24 mouse cellular contexts compared by ENCODE assay signal in the genomic region with DNA sequence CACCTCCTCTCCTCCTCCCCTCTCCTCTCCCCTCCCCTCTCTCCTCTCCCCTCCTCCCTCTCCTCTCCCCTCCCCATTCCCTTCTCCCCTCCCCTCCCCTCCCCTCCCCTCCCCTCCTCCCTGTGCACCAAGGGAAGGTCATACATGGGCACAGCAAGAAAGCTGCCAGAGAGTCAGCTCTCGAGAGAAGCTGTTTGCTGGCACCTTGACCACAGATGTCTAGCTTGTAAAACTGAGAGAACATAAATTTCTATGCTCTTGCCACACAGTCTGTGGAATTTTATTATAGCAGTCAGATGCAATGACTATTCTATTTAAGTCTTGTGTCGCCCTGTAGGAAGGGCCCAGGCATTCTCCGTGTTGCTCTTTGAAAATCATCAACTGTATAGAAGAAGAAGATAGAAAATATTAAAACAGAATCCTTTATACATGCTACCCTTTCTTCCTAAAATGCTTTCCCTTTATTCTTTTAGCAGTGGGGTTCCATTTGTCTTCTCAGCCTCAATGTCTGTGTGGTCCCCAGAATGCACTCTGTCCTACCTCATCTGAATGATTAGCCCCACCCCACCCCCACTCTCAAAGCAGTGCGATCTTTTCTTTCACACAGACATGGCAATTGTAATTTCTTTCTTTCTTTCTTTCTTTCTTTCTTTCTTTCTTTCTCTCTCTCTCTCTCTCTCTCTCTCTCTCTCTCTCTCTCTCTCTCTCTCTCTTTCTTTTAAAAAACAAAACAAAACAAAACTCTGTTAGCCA. TPM values are rescaled to one million over a fixed set of nuclear protein-coding genes. Genes with fewer than 3 reads are reported as not detected.
DNase-seq lines count a peak whose midpoint lies in the region; ATAC-seq and TF ChIP-seq lines count a peak whose summit lies in the region.
"Had no signal": no experiment of that assay in that cellular context is flagged by ENCODE, and none has a peak within 500 bp of the region (broad histone marks: within the 10 kb centered on the region; RNA-seq: fewer than 3 reads in every experiment).

No protein-coding gene starts in this region.

- no peak overlapping the region for H3K9ac ChIP-seq in heart, adult 2 months (ENCODE audit: low read depth, low read length)
- H3K9ac ChIP-seq in forebrain, embryonic 15.5 days (replicated peaks) = no peak overlapping the region
- H3K9ac ChIP-seq: hindbrain, embryonic 14.5 days; limb, embryonic 15.5 days; liver, embryonic 15.5 days; lung, embryonic 15.5 days; midbrain, embryonic 13.5 days; neural tube, embryonic 12.5 days had no signal

- peak overlapping the region; percentile 53 for H3K27ac ChIP-seq in heart, adult 2 months
- H3K27ac ChIP-seq in forebrain, embryonic 15.5 days (replicated peaks) = no peak overlapping the region
- H3K27ac ChIP-seq: hindbrain, embryonic 14.5 days; limb, embryonic 15.5 days; liver, embryonic 15.5 days; lung, embryonic 15.5 days; midbrain, embryonic 13.5 days; neural tube, embryonic 12.5 days had no signal

- no peak for TF ChIP-seq POLR2A in heart, adult 2 months (IDR thresholded peaks at IDR 0.05; ENCODE audit: insufficient read depth, low read depth, low read length)
- TF ChIP-seq POLR2A in myocyte (IDR thresholded peaks at IDR 0.05; ENCODE audit: insufficient read length, low read depth) = no peak

- H3K4me1 ChIP-seq in heart, adult 2 months (ENCODE audit: control insufficient read depth, insufficient read depth, low read length) = peaks cover 3% of the 10 kb centered on the region
- no peaks in the 10 kb centered on the region for H3K4me1 ChIP-seq in forebrain, embryonic 15.5 days
- H3K4me1 ChIP-seq: limb, embryonic 15.5 days; lung, embryonic 15.5 days; midbrain, embryonic 13.5 days; neural tube, embryonic 12.5 days had no signal

- H3K4me2 ChIP-seq in myocyte (ENCODE audit: low read depth) = peak overlapping the region; percentile 48
- H3K4me2 ChIP-seq in forebrain, embryonic 15.5 days (replicated peaks) = no peak overlapping the region
- H3K4me2 ChIP-seq: hindbrain, embryonic 14.5 days; limb, embryonic 15.5 days; liver, embryonic 15.5 days; lung, embryonic 15.5 days; midbrain, embryonic 13.5 days; neural tube, embryonic 12.5 days had no signal

- no peak for TF ChIP-seq CTCF in heart, adult 2 months (IDR thresholded peaks at IDR 0.05)

- no peak overlapping the region for H3K4me3 ChIP-seq in heart, adult 2 months
- no peak overlapping the region for H3K4me3 ChIP-seq in myocyte
- H3K4me3 ChIP-seq in forebrain, embryonic 15.5 days = no peak overlapping the region
- H3K4me3 ChIP-seq: limb, embryonic 15.5 days; liver, embryonic 15.5 days; lung, embryonic 15.5 days; megakaryocyte, embryonic 14.5 days; midbrain, embryonic 13.5 days; neural tube, embryonic 12.5 days had no signal

- peak; percentile 35 for DNase-seq in adrenal gland, adult 2 months
- DNase-seq in adrenal gland, postnatal 25 days = no peak
- DNase-seq in heart, adult 2 months = no peak
- DNase-seq in heart, adult 8-10 months (ENCODE audit: low spot score) = no peak
- peak; percentile 44 to 80 for DNase-seq in left cerebral cortex, postnatal 14 days (ENCODE audit: low spot score in 2 of 2)
- no peak for DNase-seq in left cerebral cortex, adult 11 months (ENCODE audit: low spot score)
- DNase-seq: cerebellum, adult 9-10 months; gastrocnemius, postnatal 25 days; kidney, adult 2 months; kidney, postnatal 10 days; lung, postnatal 36 days; retina, postnatal 1 day; right cerebral cortex, postnatal 4 days; thymus, postnatal 25 days had no signal

- intact Hi-C loops in heart, adult 2 months (cut with DNase I) = no loop called here
- intact Hi-C loops in left cerebral cortex, postnatal 14 days (cut with DNase I) = no loop called here

- 62% methylated on average over 4 of the region's 4 CpGs for WGBS in heart, adult 2 months
- WGBS in forebrain, embryonic 15.5 days = 50% methylated on average over 4 of the region's 4 CpGs

- no peak for ATAC-seq in forebrain, embryonic 15.5 days (replicated peaks)
- ATAC-seq: forebrain, embryonic 14.5 days; midbrain, embryonic 13.5 days had no signal

- H3K36me3 ChIP-seq in heart, adult 2 months (ENCODE audit: control insufficient read depth, insufficient read depth, low read length) = no peaks in the 10 kb centered on the region
- H3K36me3 ChIP-seq in myocyte (ENCODE audit: control insufficient read depth, insufficient read depth) = no peaks in the 10 kb centered on the region
- H3K36me3 ChIP-seq in forebrain, embryonic 15.5 days = no peaks in the 10 kb centered on the region
- H3K36me3 ChIP-seq: limb, embryonic 15.5 days; liver, embryonic 15.5 days; lung, embryonic 15.5 days; midbrain, embryonic 13.5 days; neural tube, embryonic 12.5 days had no signal

- no peaks in the 10 kb centered on the region for H3K79me2 ChIP-seq in heart, adult 2 months (replicated peaks; ENCODE audit: control insufficient read depth, insufficient read depth, low read length)
- H3K79me2 ChIP-seq in myocyte (ENCODE audit: control insufficient read depth, insufficient read depth) = no peaks in the 10 kb centered on the region

- no peak for TF ChIP-seq EP300 in heart, adult 2 months (IDR thresholded peaks at IDR 0.05; ENCODE audit: insufficient read depth, low read depth, low read length)

- no peaks in the 10 kb centered on the region for H3K9me3 ChIP-seq in forebrain, embryonic 15.5 days
- H3K9me3 ChIP-seq: limb, embryonic 15.5 days; liver, embryonic 15.5 days; lung, embryonic 15.5 days; midbrain, embryonic 13.5 days; neural tube, embryonic 12.5 days had no signal

- H3ac ChIP-seq in myocyte (ENCODE audit: control insufficient read depth, insufficient read length) = no peak overlapping the region

- H3K27me3 ChIP-seq in heart, adult 2 months (ENCODE audit: control insufficient read depth, insufficient read depth, low read length) = no peaks in the 10 kb centered on the region
- H3K27me3 ChIP-seq in myocyte (ENCODE audit: control insufficient read depth, insufficient read depth, insufficient read length) = no peaks in the 10 kb centered on the region
- no peaks in the 10 kb centered on the region for H3K27me3 ChIP-seq in forebrain, embryonic 15.5 days
- H3K27me3 ChIP-seq: limb, embryonic 15.5 days; lung, embryonic 15.5 days; neural tube, embryonic 12.5 days had no signal

TF ChIP-seq in myocyte, 11 proteins besides CTCF, POLR2A, EP300 and RAD21:
- TF ChIP-seq MYOD1 (IDR thresholded peaks at IDR 0.05; ENCODE audit: control insufficient read depth in 1 of 3, insufficient read length in 2 of 3, low read depth in 2 of 3) (no peak), MYOG (IDR thresholded peaks at IDR 0.05; ENCODE audit: control insufficient read depth in 1 of 3, insufficient read depth in 1 of 3, insufficient read length in 2 of 3, low read depth in 2 of 3) (no peak), SRF (IDR thresholded peaks at IDR 0.05; ENCODE audit: control insufficient read depth, insufficient read length, low read depth) (no peak), E2F4 (IDR thresholded peaks at IDR 0.05; ENCODE audit: insufficient read depth) (no peak), TCF3 (IDR thresholded peaks at IDR 0.05; ENCODE audit: insufficient read length, low read depth) (no peak), USF1 (IDR thresholded peaks at IDR 0.05; ENCODE audit: low read depth) (no peak), REST (IDR thresholded peaks at IDR 0.05; ENCODE audit: insufficient read depth, insufficient read length) (no peak)
TF ChIP-seq in myocyte: peak in this region for 0.

RNA-seq across cellular contexts. Expression of a gene that starts 8.4 kb away (rescaled TPM):
- 1 to 10 TPM; 2.2 to 3.1 TPM for total RNA-seq in adrenal gland, adult 2 months (2021)
- 0.40 and 1.6 TPM in 2 replicates for polyA plus RNA-seq in adrenal gland, adult 2 months (2012; rRNA removed)
- 2.9 and 3.4 TPM in 2 replicates for total RNA-seq in adrenal gland, postnatal 25 days (2021)
- total RNA-seq in heart, adult 2 months (2021) = 100 to 1,000 TPM; 484 to 619 TPM
- 1,288 and 1,402 TPM in 2 replicates for polyA plus RNA-seq in heart, adult 2 months (2012; rRNA removed)
- 100 to 1,000 TPM; 630 to 827 (median 696) TPM for total RNA-seq in heart, adult 8-10 months (2022)
- total RNA-seq in left cerebral cortex, postnatal 14 days (2021) = 10 to 100 TPM; 22.9 to 27.2 TPM
- 5,062 TPM for polyA plus RNA-seq in myocyte (2012; fragmentation: generic; extraction: Trizol)
- polyA plus RNA-seq in forebrain, embryonic 15.5 days (2015; fragmentation: Nextera tagmentation; extraction: Ambion mirVana) = 2.1 and 2.9 TPM in 2 replicates

RNA-seq across cellular contexts. Expression of a gene that starts 8.4 kb away (rescaled TPM):
- 10 to 100 TPM; 69.2 to 76.1 TPM for total RNA-seq in adrenal gland, adult 2 months (2021)
- 1.9 and 2.2 TPM in 2 replicates for polyA plus RNA-seq in adrenal gland, adult 2 months (2012; rRNA removed)
- 54.9 and 68.9 TPM in 2 replicates for total RNA-seq in adrenal gland, postnatal 25 days (2021)
- 10 to 100 TPM; 23.2 to 24.6 TPM for total RNA-seq in heart, adult 2 months (2021)
- polyA plus RNA-seq in heart, adult 2 months (2012; rRNA removed) = 4.6 and 10.7 TPM in 2 replicates
- 10 to 100 TPM; 24.6 to 33.6 (median 30.5) TPM for total RNA-seq in heart, adult 8-10 months (2022)
- total RNA-seq in left cerebral cortex, postnatal 14 days (2021) = 10 to 100 TPM; 59.6 to 67.6 TPM
- polyA plus RNA-seq in myocyte (2012; fragmentation: generic; extraction: Trizol) = 9.2 TPM
- 37.6 and 38.8 TPM in 2 replicates for polyA plus RNA-seq in forebrain, embryonic 15.5 days (2015; fragmentation: Nextera tagmentation; extraction: Ambion mirVana)

RNA-seq across cellular contexts. Expression of a gene that starts 49.0 kb away (rescaled TPM):
- 10 to 100 TPM in 1 of 2 experiments, 1 to 10 TPM in 1; 4.9 to 11.2 TPM for total RNA-seq in adrenal gland, adult 2 months (2021)
- polyA plus RNA-seq in adrenal gland, adult 2 months (2012; rRNA removed) = 3.3 and 3.7 TPM in 2 replicates
- 5.4 and 6.1 TPM in 2 replicates for total RNA-seq in adrenal gland, postnatal 25 days (2021)
- 1 to 10 TPM; 2.3 to 8.1 TPM for total RNA-seq in heart, adult 2 months (2021)
- 2.7 and 3.6 TPM in 2 replicates for polyA plus RNA-seq in heart, adult 2 months (2012; rRNA removed)
- 1 to 10 TPM; 2.2 to 4.1 (median 2.9) TPM for total RNA-seq in heart, adult 8-10 months (2022)
- total RNA-seq in left cerebral cortex, postnatal 14 days (2021) = 1 to 10 TPM; 4.3 to 4.5 TPM
- 25.0 TPM for polyA plus RNA-seq in myocyte (2012; fragmentation: generic; extraction: Trizol)
- polyA plus RNA-seq in forebrain, embryonic 15.5 days (2015; fragmentation: Nextera tagmentation; extraction: Ambion mirVana) = 0.60 and 0.61 TPM in 2 replicates

Comparison
In these comparisons a context has a peak if more than half of its experiments do, and no peak if none do; other contexts are left out.
1. DNase-seq: peak in adrenal gland, adult 2 months (single experiment) and left cerebral cortex, postnatal 14 days (2 of 2); none in adrenal gland, postnatal 25 days (single experiment), heart, adult 2 months (0 of 2), heart, adult 8-10 months (single experiment) and left cerebral cortex, adult 11 months (single experiment).
2. RNA of a gene that starts 8.4 kb away (total RNA-seq): 630 to 827 TPM in heart, adult 8-10 months and 484 to 619 TPM in heart, adult 2 months; 22.9 to 27.2 TPM in left cerebral cortex, postnatal 14 days, 2.2 to 3.1 TPM in adrenal gland, adult 2 months and 2.9 to 3.4 TPM in adrenal gland, postnatal 25 days; every median in the first group is over 10 times any median in the second.